Mouse (Mus musculus) C2C12 (cell line): ENCODE results near the gene Dnhd1.

ENCODE experiments used
- CEBPB ChIP-seq: IDR thresholded peaks from one replicate; pipeline ENCODE4 v1.6.1; 2011; ENCODE audit warnings: low read depth, mild to moderate bottlenecking, control low read depth, moderate library complexity
- CTCF ChIP-seq: IDR thresholded peaks from one replicate; pipeline ENCODE4 v1.5.1; 2011; ENCODE audit not compliant: control insufficient read depth, insufficient read depth, insufficient read length
- FOSL1 ChIP-seq: IDR thresholded peaks from one replicate; pipeline ENCODE4 v1.8.0; 2011; ENCODE audit warnings: mild to moderate bottlenecking, low read length; ENCODE audit not compliant: poor library complexity, insufficient read depth, severe bottlenecking
- MAX ChIP-seq: IDR thresholded peaks from one replicate; pipeline ENCODE4 v1.6.1; 2011; ENCODE audit warnings: mild to moderate bottlenecking, control low read depth
- MYOD1 ChIP-seq: IDR thresholded peaks from one replicate; pipeline ENCODE4 v1.6.1; 2011; ENCODE audit warnings: low read depth; ENCODE audit not compliant: control insufficient read depth, insufficient read length
- MYOG ChIP-seq: IDR thresholded peaks from one replicate; pipeline ENCODE4 v1.6.1; 2011; ENCODE audit not compliant: control insufficient read depth, insufficient read length; ENCODE audit errors: extremely low read depth

DNA sequence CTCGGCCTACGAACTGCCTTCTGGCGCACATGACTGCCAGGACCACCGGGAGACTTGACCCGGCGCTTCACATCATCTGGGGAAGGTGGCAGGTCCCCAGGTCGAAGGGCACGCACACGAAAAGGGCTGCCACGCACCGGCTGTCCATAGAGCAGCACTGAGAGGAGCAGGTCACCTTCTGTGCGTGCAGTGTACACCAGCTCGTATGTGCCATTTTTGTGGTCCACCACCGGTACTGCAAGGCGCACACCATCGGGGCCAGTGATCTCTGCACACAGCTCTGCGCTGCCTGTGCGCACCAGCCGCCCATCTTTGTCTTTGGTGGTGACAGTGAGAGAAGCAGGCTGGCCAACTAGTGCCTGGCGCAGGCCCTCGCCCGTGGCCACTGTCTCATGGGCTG is 32.8 kb upstream of the Dnhd1 start:
- TF ChIP-seq CTCF (no peak), MAX (no peak), CEBPB (no peak), FOSL1 (no peak), MYOD1 (no peak), MYOG (no peak)
